Mouse (Mus musculus) neutrophil, adult 5-6 weeks (primary cell): Measurements from ENCODE around the gene C1qc. TPM values are rescaled to one million over a fixed set of nuclear protein-coding genes. Genes with fewer than 3 reads are reported as not detected.

Experiments
- ATAC-seq: fragments of 151-379, 151-347 bp; 2 replicates; pipeline ENCODE4 v1.8.0; 2017; ENCODE audit warnings: mild to moderate bottlenecking, moderate TSS enrichment; ENCODE audit not compliant: insufficient number of reproducible peaks, poor library complexity, low FRiP score, severe bottlenecking; ENCODE audit errors: extremely low read depth
- total RNA-seq: library from RNA; stranded (forward); fragments of 200-1000 nt; gene quantifications from 2 replicates; pipeline ENCODE4 v1.2.3, GENCODE M21; 2017

Gene C1qc
- total RNA-seq, 1 experiment from 2014 or later = not detected

DNA sequence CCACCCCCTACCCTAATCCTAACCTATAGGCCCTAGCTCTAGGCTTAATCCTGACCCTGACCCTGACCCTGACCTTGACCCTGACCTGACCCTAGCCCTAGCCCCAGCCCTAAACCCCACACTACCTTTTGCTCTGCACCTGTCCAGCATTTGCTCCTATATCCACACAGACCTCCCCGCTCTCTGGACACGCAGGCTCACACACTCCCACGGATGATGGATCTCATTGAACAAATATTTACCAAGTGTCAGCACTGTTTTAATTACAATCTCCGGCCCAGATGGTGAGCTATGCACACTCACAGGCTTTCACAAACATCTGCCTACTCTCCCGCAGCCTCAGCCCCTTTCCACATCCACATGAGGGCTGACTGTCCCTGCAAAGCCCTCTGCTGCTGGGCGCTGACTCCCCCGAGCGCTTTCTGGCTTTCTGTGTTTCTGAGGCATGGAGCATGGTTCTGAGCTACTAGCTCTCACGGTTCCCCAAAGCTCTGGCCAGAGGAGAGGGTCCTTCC, 5.3 kb upstream of the C1qc start:
- no peak for ATAC-seq

DNA sequence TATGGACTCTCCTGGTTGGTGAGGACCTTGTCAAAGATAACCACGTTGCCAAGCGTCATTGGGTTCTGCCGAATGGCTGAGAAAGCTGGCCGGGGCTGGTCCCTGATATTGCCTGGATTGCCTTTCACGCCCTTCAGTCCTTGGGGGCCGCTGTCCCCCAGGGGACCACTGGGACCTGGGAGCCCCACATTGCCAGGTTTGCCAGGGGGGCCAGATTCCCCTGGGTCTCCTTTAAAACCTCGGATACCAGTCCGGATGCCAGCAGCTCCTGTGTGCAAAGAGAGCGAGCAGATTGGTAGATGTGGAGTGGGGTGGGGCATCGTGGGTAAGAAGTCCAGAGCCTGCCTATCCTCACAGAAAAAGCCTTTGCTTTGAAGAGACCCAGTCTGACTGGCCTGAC, 3.6 kb upstream of the C1qc start:
- ATAC-seq = no peak

DNA sequence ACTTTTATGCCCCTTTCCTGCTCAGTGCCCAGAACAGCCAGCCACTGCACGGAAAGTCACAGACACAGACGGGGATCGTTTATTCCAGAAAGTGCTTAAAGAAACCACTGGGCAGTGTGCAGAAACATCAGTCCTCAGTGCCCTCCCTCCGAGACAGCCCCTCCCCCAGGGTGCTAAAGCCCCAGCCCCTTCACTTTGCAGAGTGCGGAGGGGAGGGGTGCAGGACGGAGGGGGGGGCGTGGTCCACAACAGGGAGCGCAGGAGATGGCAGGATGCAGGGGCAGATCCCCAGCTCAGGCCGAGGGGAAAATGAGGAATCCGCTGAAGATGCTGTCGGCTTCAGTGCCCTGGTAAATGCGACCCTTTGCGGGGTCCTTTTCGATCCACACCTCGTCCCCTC, 3.0 kb upstream of the C1qc start:
- no peak for ATAC-seq

DNA sequence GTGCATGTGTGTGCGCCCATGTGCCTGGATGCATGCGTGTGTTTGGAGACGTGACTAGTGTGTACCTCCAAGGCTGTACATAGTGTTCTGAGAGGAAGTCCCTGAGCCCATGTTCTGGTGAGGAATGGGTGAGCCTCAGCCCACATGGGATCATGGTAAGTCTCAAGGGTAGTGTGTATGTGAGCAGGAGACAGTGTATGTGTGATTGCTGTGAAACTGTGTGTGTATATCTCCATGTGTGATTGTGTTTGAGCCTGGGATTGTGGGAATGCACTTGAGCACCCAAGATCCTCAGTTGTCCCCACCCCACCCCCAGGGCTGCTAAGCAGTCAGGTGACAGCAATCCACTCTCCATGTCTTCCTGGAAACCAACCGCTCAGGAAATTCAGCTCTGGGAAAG, 2.0 kb upstream of the C1qc start:
- ATAC-seq = no peak

DNA sequence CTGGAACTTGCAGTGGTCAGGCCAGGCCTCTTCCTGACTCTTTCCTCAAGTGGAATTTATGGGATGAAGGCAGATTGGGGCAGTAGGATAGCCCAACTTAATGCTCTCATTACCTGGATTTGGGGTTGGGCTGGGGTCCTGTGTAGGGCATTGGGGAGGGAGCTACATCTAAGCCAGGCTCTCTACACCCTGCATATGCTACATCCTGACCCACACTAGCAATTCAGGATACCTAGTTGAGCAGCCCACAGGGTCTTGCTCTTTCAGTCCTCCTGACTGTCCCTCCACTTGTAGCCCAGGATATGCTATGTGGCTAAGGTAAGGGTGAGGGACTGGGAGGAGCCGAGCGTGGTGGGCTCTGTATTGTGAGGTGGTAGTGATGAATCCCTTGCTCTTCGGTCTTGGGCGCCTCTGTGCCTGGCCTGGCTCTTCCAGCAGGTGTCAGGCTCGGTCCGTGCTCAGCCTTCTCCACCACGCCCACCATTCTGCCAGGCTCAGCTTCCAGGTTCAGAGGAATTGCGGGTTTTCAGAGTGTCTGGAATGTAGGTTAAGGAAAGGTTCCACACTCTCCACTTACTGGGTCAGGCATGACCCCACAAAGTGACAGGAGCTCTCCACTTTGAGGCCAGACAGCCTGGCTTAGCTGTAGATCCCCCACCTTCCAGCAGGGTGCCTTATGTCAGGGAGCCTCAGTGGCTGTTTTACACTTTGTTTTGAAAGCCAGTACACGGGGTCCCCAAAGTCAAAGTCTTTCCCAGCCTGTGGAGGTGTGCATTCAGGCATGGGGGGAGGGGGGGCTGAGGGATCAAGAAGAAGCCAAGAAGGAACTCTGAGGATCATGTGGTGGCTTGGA, 1.1 kb upstream of the C1qc start:
- no peak for ATAC-seq

DNA sequence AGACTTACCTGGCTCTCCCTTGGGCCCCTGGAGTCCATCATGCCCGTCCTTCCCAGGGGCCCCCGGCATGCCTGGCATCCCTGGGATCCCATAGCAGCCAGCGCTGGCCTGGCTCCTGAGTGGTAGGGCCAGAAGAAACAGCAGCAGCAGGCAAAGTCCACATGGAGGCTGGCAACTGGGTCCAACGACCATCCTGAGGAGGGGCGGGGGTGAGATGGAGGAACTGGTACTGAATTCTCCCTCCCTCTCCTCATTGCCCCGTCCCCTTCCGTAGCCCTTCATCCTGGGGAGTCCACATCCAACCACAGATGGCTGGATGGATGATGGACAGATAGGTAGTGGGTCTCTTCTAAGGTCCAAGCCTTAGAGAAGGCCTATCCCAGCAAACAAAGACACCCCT, 494 bp downstream of the C1qc start:
- no peak for ATAC-seq

DNA sequence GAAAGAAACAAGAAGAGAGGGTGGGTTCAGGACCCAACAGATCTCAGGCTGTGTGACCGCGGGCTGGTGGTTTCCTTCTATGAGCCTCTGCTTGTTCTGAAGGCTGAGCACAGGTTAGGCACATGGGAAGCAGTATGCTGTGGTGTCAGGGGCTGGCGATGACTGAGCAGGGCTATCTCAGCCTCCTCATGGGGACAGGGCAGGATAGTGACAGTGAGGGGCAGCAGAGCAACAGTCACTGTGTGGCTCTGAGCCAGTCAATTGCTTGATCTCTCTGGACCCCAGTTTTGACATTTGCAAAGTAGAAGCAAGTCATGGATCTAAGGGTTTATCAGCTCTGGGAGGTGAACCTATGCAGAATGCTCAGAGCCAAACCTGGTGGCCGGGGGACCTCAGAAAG, 1.8 kb downstream of the C1qc start:
- ATAC-seq = no peak

DNA sequence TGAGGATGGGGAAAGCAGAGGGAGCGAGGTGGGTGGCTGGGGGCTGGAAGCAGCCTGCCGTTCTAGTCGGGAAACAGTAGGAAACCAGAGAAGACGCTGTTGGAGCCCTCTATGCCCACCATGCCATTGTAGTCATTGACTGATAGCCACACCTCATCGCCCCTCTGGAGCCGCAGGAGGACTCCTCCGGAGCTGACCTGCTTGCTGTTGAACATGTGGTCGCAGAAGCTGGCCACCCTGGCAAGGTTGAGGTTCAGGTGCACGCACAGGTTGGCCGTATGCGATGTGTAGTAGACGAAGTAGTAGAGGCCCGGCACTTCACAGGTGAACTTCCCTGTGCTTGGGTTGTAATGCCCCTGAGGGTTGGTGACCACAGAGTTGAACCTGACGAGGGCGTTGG, 2.9 kb downstream of the C1qc start:
- no peak for ATAC-seq

DNA sequence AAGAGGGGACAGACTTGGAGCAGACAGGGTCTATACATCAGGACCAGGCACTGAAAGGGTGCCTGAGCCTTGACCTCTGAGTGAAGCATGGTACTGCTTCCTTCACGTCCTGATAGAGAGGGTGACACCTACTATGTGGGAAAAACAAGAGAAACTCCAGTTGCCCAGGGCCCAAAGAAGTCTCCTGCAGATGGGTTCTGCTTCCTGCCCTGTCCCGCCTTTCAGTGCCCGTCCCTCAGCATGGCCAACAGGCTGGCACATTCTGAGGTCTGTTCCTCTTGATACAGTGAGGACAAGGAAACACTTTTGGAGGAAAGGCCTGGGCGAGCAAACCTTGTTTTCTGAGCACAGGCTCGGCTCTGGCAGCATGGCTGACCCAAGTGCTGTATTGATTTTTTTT, 5.2 kb downstream of the C1qc start:
- ATAC-seq = no peak

DNA sequence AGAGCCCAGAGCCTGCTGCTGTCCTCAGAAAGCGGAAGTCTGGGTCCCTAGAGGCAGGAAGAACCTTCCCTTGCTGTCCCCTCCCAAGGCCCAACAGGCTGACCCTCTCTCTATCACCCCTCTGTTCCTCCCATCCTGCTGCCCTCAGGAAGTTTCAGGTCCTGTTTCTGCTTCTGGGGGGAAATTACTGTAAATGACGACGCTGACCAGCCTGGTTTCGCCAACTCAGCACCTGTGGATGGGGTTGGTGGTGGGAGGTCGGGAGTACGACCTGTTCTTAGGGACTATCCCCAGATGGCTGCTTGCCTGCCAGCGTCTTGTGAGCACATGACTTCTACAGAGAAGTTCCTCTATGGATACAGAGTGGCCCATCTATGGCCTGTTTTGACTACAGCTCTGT, 6.8 kb downstream of the C1qc start, which contains the start of gene C1qb:
TSS of gene C1qb (minus strand) at position 87 of the 400 bp plus-strand sequence.
- ATAC-seq = no peak

DNA sequence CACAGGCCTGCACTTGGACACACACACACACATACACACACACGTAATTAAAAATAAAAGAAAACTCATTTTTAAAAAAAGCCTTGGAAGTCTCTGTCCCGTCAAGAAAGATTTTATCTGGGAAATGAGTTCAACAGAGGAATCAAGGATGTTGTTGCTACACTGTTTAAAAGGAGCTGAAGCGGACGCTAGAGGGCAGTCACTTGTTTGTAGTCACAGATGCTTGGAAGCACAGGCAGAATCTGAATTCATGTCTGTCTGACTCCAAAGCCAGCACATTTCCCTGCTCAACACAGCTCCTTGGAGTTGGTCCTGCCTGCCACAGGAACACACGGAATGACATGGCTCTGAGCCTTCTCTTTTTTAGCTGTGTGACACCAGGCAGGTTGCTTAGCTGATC, 14.3 kb downstream of the C1qc start:
- no peak for ATAC-seq

DNA sequence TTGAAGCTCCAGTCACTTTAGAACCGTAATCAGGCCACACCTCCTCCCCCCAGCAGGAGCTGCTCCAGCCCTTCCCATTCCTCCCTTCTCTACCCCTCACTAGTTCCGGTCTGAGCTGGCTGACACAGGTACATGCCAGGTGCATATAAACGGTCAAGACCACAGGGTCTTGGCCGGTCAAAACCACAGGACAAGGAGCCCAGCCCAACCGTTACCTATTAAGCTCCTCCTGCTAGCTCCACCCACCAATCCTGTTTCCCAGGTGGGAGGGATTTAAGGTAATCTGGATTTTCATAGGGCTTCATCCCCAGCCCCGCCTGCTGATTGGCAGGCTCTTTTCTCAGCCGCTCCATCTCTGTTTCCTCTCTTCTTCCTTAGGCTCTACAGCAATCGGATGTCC, 14.7 kb downstream of the C1qc start:
- ATAC-seq = no peak

DNA sequence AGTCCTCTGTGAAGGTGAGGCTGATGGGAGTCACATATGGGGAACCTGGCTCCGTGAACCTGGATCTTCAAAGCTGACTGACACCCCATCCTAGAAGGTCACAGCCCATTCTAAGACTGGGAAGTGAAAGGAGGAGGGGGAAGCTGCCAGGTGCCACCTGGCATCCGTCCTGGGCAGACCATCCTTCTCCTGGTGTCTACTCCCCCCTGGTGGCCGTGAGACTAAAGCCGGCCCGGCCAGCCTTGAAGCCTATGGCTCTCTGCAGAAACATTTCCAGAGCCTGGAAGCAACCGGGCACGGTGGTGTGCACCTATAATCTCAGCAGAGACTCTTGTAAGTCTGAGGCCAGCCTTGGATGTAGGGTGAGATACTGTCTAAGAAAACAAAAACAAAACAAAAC, 15.9 kb downstream of the C1qc start:
- no peak for ATAC-seq

DNA sequence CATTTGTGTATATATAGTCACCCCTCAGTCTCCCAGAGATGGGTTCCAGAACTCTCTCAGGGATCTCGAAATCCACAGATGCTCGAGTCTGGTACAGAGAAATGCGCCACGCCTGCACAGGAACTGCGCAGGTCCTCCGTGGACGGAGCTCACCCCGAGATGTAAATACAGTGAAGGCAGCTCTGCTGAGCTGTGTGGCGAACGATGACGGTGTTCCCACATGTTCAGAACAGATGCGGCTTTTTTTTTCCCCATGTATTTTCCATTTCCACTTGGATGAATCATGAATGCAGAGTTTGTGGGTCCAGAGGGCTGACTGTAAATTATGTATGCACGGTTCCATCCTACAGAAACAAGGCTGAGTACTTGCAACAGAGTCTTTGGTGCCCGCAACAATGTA, 17.9 kb downstream of the C1qc start:
- ATAC-seq = no peak

DNA sequence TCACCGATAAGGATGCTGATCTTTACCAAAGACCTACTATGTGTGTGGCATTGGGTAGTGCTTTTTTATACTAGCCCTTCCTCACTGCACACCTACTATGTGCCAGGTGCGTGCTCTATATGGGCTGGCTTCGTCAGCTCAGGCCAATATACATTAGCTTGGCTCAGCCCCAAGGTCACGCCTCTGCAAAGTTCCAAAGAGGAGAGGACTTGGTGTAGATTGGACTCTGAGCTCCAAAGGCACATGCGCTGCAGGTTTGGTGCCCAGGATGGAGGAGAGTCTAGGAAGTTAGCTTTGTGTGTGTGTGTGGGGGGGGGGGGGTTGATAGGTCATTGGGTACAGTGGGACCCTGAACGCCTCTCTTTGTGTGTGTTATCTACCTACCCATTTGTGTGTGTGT, 24.5 kb downstream of the C1qc start:
- no peak for ATAC-seq

DNA sequence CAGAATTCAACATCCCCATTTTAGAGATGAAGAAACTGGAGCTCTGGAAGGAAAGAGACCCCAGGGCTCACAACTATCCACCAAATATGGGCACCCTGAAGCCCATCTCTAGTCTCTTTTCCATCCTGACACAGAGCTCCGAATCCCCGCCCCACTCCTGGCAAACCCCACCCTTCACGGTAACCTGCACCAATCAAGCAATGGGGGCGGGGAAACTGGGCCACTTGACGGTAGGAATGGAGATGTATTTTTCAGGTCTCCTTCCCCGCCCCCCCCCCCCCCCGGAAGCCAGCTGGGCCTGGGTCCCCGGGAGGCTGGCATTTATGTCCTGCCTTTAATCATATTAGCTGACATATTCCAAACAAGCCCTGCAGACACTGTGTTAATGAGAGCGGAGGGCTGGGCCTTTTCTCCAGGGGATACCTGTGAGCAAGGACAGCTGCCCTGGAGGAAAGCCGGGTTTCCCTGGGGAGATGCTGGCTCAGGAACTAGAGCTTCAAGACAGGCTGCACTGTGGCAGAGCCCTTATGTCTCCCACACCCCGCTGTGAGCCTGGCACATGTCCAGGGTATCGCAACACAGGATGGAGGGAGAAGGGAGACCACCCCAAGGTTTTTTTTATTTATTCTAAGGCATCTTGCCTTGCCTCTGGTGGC, 25.0 kb downstream of the C1qc start:
- ATAC-seq = no peak

DNA sequence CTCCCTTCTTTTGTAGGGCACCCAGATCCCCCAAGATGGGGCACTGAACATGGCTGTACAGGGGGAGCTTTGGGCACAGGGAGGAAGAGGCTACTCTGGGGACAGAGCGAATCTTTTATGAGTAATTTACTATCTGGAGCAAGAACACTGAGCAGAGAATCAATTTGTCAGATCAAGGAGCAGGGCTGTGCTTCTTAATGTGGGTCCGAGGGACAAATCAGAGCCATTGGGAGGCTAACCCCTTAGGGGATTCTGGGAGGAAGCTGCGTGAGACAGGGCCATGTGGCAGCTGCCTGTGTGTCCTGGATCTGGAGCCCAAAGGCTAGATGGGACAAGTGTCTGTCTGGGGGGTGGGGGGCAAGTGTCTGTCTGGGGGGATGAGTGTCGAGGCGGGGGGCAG, 27.3 kb downstream of the C1qc start:
- ATAC-seq = no peak

DNA sequence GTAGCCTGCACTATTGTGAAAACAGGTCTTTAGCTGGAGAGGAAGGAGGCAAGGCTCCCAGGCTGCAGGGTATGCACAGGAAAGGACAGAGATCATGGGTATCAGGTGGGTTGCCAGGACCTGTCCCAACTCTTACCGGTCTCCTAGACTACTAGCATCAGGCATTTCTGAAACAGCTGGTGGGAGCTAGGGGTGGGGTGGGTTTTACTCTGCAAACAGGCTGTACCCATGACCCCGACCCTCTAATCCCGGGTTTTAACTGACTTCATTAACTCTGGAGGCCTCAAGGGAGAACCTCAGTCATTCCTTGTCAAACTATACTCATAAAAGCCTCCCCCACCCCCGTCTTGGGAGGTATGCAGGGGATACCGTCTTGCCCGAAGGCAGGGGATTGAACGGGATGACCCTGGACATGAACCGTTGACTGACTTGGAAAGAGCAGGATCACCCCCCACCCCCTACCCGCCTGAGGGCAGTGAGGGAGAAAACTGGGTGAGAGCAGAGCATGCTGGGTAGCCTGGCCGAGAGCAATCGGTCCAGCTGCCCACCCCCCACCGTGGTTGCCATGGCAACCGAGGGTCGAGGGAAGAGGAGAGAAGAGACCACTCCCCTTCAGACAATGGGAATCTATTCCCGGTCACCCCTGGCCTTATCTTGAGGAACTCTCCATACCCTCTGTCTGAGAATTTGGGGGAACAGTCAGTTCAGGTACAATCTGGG, 28.0 kb downstream of the C1qc start:
- ATAC-seq = no peak

DNA sequence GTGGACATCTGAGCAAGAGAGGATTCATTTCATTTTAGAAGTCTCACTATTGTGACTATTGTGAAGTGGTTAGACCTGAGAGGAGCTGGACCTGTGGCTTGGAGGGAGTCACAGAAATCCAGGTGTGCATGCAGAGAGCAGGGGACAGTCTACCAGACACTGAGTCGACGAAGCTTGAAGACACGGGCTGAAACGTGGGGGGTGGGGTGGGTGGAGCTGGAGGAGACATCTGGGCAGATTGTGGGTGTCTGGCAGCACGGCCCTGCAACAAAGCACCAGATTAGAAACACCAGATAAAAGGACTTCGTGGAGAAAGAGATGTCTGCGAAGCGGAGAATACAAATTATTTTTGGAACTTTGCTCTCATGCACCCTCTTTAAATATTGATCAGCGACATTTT, 29.3 kb downstream of the C1qc start:
- no peak for ATAC-seq

DNA sequence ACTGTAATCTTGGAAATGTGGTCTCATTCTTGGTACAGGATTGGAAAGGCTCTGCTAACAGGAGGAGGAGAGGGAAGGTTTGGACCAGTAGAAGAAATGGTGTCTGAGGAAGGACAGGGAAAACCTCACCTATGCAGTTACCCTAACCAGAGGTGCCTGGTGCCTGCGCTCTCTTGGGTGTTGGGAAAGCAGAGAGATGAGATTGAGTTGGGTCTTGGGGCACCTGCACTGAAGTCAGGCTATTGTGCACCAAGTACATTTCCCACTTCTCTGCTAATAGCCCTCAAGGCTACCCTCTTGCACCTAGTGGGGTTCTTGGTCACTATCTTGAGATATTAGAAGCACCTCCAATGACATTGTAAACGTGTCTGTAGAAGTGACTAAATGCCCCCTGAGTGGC, 30.5 kb downstream of the C1qc start:
- ATAC-seq = no peak
